Mouse (Mus musculus) central nervous system, embryonic 14 days (tissue): ENCODE measurements around the gene Gja8. TPM values are rescaled to one million over a fixed set of nuclear protein-coding genes. Genes with fewer than 3 reads are reported as not detected.

Experiments
- polyA plus RNA-seq: library from polyadenylated mRNA; depleted of rRNA; stranded (reverse); fragments of >200 nt; gene quantifications from 2 replicates; pipeline ENCODE4 v1.2.3, GENCODE M21; 2012; rRNA removed

Gja8 gene
- not detected in 2 replicates for polyA plus RNA-seq

GRCm38 (mm10) chr3:96925920-96926319, at the start of gene Gja8:
TSS of gene Gja8 (minus strand) at chr3:96926020.

GRCm38 (mm10) chr3:96904851-96905541, 20.8 kb downstream of the Gja8 start, which contains the start of gene Gpr89:
TSS of gene Gpr89 (minus strand) at chr3:96905346.

GRCm38 (mm10) chr3:96904393-96904792, 21.4 kb downstream of the Gja8 start, which contains the start of gene Gja5:
TSS of gene Gja5 (plus strand) at chr3:96904693.

Other genes starting within 250 kb of the Gja8 start
- gene Pias3, start 229.6 kb downstream of the Gja8 start, polyA plus RNA-seq: 37.4 and 47.6 TPM in 2 replicates
- gene Nudt17, start 217.5 kb downstream of the Gja8 start, polyA plus RNA-seq: 8.5 and 10.7 TPM in 2 replicates
- gene Polr3c, start 198.4 kb downstream of the Gja8 start, polyA plus RNA-seq: 45.5 and 49.0 TPM in 2 replicates
- gene Rnf115, start 198.4 kb downstream of the Gja8 start, polyA plus RNA-seq: 42.7 and 46.4 TPM in 2 replicates
- gene Pdzk1, start 96.7 kb downstream of the Gja8 start, polyA plus RNA-seq: 0.05 and 0.09 TPM in 2 replicates
- gene Cd160, start 96.7 kb downstream of the Gja8 start, polyA plus RNA-seq: 0.04 TPM in 1 of 2 replicates, not detected in the other
- 2.0 and 5.1 TPM in 2 replicates for gene Gja5, start 21.3 kb downstream of the Gja8 start, polyA plus RNA-seq
- gene Gpr89, start 20.7 kb downstream of the Gja8 start, polyA plus RNA-seq: 14.4 and 15.5 TPM in 2 replicates
- 24.0 TPM in 2 replicates for gene Acp6, start 232.8 kb upstream of the Gja8 start, polyA plus RNA-seq